Mouse (Mus musculus): ENCODE measurements around the gene Wdr54. TPM values are rescaled to one million over a fixed set of nuclear protein-coding genes. Genes with fewer than 3 reads are reported as not detected.

Wdr54 gene
- polyA plus RNA-seq, 1 experiment = 0.77 TPM

- no peak for DNase-seq (ENCODE audit: low read depth in 1 of 2, low spot score in 2 of 2)
- peaks cover 14% of the 10 kb centered on the region for H3K27me3 ChIP-seq (ENCODE audit: control insufficient read depth, insufficient read depth, low read length)
- 64% methylated on average over 3 of the region's 3 CpGs for WGBS
- no peaks in the 10 kb centered on the region for H3K36me3 ChIP-seq (ENCODE audit: control insufficient read depth, insufficient read depth, low read length)
- peaks cover 3% of the 10 kb centered on the region for H3K4me1 ChIP-seq (ENCODE audit: control insufficient read depth, insufficient read depth, insufficient read length)
- H3K4me3 ChIP-seq (ENCODE audit: extremely low read depth, insufficient read depth, insufficient read length) = no peak overlapping the region
- no peak for TF ChIP-seq POLR2A (IDR thresholded peaks at IDR 0.05; ENCODE audit: low read depth, low read length)
- TF ChIP-seq CTCF (IDR thresholded peaks at IDR 0.05; ENCODE audit: extremely low read depth, insufficient read depth, insufficient read length, insufficient replicate concordance) = no peak
- no peak overlapping the region for H3K27ac ChIP-seq (ENCODE audit: insufficient read depth, low read length)
These were observed 22.0 kb downstream of the Wdr54 start for GRCm38 (mm10) chr6:83134226-83134625.

DNA sequence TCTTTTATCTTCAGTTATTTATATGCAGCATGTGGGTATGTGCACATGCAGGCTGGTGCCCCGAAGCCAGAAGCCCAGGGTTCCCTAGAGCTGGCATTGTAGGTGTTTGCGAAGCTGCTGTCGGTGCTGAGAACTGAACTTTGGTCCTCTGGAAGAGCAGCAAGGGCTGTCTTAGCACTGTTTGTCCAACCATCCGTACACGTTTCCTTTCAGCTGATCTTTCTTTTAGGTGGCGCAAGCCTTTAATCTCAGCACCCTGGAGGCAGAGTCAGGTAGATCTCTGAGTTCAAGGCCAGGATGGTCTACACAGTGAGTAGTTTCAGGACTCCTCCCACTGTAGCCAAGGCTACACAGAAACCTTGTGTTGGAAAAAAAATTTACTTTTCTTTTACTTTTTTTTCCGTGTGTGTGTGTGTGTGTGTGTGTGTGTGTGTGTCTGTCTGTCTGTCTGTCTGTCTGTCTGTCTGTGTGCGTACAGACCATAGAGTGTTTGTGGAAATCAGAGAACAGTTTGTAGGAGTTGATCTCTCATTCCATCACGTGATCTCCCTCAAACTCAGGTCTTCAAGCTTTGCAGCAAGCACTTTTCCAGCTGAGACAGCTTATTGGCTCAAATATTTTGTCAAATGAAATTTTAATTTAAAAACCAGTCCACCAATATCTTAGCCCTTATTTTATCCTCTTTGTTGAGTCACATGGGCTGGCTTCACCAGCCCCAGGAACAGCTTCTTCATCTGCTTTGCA is 23.8 kb downstream of the Wdr54 start:
- peaks cover 10% of the 10 kb centered on the region for H3K27me3 ChIP-seq (ENCODE audit: control insufficient read depth, insufficient read depth, low read length)
- WGBS = 82% methylated on average over 9 of the region's 9 CpGs
- H3K4me3 ChIP-seq (ENCODE audit: extremely low read depth, insufficient read depth, insufficient read length) = no peak overlapping the region
- DNase-seq (ENCODE audit: low read depth in 1 of 2, low spot score in 2 of 2) = no peak
- no peak for TF ChIP-seq CTCF (IDR thresholded peaks at IDR 0.05; ENCODE audit: extremely low read depth, insufficient read depth, insufficient read length, insufficient replicate concordance)
- no peak for TF ChIP-seq POLR2A (IDR thresholded peaks at IDR 0.05; ENCODE audit: low read depth, low read length)
- no peaks in the 10 kb centered on the region; the same call in 1 of the 2 replicates for H3K4me1 ChIP-seq (ENCODE audit: control insufficient read depth, insufficient read depth, insufficient read length)
- no peaks in the 10 kb centered on the region for H3K36me3 ChIP-seq (ENCODE audit: control insufficient read depth, insufficient read depth, low read length)
- H3K27ac ChIP-seq (ENCODE audit: insufficient read depth, low read length) = no peak overlapping the region

DNA sequence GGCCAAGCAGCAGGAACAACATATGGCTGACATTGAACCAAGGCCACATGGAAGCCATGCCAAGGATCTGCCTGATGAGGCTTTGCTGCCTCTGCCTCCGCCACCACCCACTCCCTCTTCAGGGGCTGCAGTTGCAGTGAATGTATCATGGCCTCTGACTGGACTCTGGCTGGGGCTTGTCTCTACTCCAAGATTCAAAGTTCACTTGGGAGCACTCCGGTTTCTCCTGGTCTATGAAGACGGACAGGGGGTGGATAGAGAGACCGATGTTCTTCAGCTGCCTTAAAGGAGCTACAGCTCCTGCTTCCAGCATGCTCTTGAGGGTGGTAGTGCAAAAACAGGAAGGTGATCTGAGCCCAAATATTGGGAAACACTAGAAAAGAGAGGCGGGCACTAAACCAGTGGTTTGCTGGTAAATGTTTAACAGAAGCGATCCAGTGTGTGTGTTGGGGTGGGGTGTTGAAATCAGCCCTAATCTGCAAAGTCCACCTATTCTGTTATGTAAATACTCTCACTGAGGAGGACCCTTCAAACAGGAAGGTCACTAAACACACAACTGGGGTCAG is 24.6 kb downstream of the Wdr54 start:
- no peak for DNase-seq (ENCODE audit: low read depth in 1 of 2, low spot score in 2 of 2)
- Histone ChIP-seq H3K27me3 (ENCODE audit: control insufficient read depth, insufficient read depth, low read length) (peaks cover 6% of the 10 kb centered on the region; the same call in 1 of the 2 replicates), H3K4me1 (ENCODE audit: control insufficient read depth, insufficient read depth, insufficient read length) (no peaks in the 10 kb centered on the region), H3K36me3 (ENCODE audit: control insufficient read depth, insufficient read depth, low read length) (no peaks in the 10 kb centered on the region), H3K4me3 (ENCODE audit: extremely low read depth, insufficient read depth, insufficient read length) (no peak overlapping the region), H3K27ac (ENCODE audit: insufficient read depth, low read length) (no peak overlapping the region)
- WGBS = 58% methylated on average over 6 of the region's 6 CpGs
- TF ChIP-seq POLR2A (IDR thresholded peaks at IDR 0.05; ENCODE audit: low read depth, low read length) (no peak), CTCF (IDR thresholded peaks at IDR 0.05; ENCODE audit: extremely low read depth, insufficient read depth, insufficient read length, insufficient replicate concordance) (no peak)

- 95% methylated on average over 5 of the region's 5 CpGs for WGBS
- no peak overlapping the region for H3K27ac ChIP-seq (ENCODE audit: insufficient read depth, low read length)
These were observed 28.8 kb downstream of the Wdr54 start for GRCm38 (mm10) chr6:83127419-83127818.

GRCm38 (mm10) chr6:83125331-83125730 is 30.9 kb downstream of the Wdr54 start, which contains the start of gene Ino80b:
Gene Ino80b (minus strand): TSS chr6:83125431.
- Histone ChIP-seq H3K4me1 (ENCODE audit: control insufficient read depth, insufficient read depth, insufficient read length) (peaks cover 17% of the 10 kb centered on the region), H3K4me3 (ENCODE audit: extremely low read depth, insufficient read depth, insufficient read length) (peak within 1 kb of the TSS; percentile 88), H3K27me3 (ENCODE audit: control insufficient read depth, insufficient read depth, low read length) (no peaks in the 10 kb centered on the region), H3K27ac (ENCODE audit: insufficient read depth, low read length) (peak within 1 kb of the TSS; percentile 69), H3K36me3 (ENCODE audit: control insufficient read depth, insufficient read depth, low read length) (no peaks in the 10 kb centered on the region)
- no peak for DNase-seq (ENCODE audit: low read depth in 1 of 2, low spot score in 2 of 2)
- TF ChIP-seq CTCF (IDR thresholded peaks at IDR 0.05; ENCODE audit: extremely low read depth, insufficient read depth, insufficient read length, insufficient replicate concordance) = no peak
- TF ChIP-seq POLR2A (IDR thresholded peaks at IDR 0.05; ENCODE audit: low read depth, low read length) = no peak
- WGBS = 36% methylated on average over 5 of the region's 5 CpGs

More at GRCm38 (mm10) chr6:83127419-83127818, 28.8 kb downstream of the Wdr54 start:
- Histone ChIP-seq H3K27me3 (ENCODE audit: control insufficient read depth, insufficient read depth, low read length) (0 out of 2 replicates have a peak, but pooled peaks cover 1% of the 10 kb centered on the region), H3K36me3 (ENCODE audit: control insufficient read depth, insufficient read depth, low read length) (no peaks in the 10 kb centered on the region), H3K4me1 (ENCODE audit: control insufficient read depth, insufficient read depth, insufficient read length) (peaks cover 9% of the 10 kb centered on the region; the same call in 1 of the 2 replicates), H3K4me3 (ENCODE audit: extremely low read depth, insufficient read depth, insufficient read length) (no peak overlapping the region)
- no peak for DNase-seq (ENCODE audit: low read depth in 1 of 2, low spot score in 2 of 2)
- no peak for TF ChIP-seq POLR2A (IDR thresholded peaks at IDR 0.05; ENCODE audit: low read depth, low read length)
- no peak for TF ChIP-seq CTCF (IDR thresholded peaks at IDR 0.05; ENCODE audit: extremely low read depth, insufficient read depth, insufficient read length, insufficient replicate concordance)

GRCm38 (mm10) chr6:83124851-83125312 is 31.3 kb downstream of the Wdr54 start:
- Histone ChIP-seq H3K27ac (ENCODE audit: insufficient read depth, low read length) (peak overlapping the region; percentile 69), H3K4me3 (ENCODE audit: extremely low read depth, insufficient read depth, insufficient read length) (peak overlapping the region; percentile 88), H3K4me1 (ENCODE audit: control insufficient read depth, insufficient read depth, insufficient read length) (peaks cover 20% of the 10 kb centered on the region), H3K36me3 (ENCODE audit: control insufficient read depth, insufficient read depth, low read length) (no peaks in the 10 kb centered on the region), H3K27me3 (ENCODE audit: control insufficient read depth, insufficient read depth, low read length) (no peaks in the 10 kb centered on the region)
- peak; percentile 85 to 94 for DNase-seq (ENCODE audit: low read depth in 1 of 2, low spot score in 2 of 2)
- no peak for TF ChIP-seq CTCF (IDR thresholded peaks at IDR 0.05; ENCODE audit: extremely low read depth, insufficient read depth, insufficient read length, insufficient replicate concordance)
- TF ChIP-seq POLR2A (IDR thresholded peaks at IDR 0.05; ENCODE audit: low read depth, low read length) = peak; percentile 26; the same call in 1 of the 2 replicates
- under 1% methylated on average over 30 of the region's 30 CpGs for WGBS

All from spleen, adult 2 months (tissue).